Mouse (Mus musculus) urinary bladder, adult 18-20 months (tissue): ENCODE results near the gene Cldn3.
"Not testable (repeated sequence)": the region's sequence is repeated elsewhere in the genome, so short reads cannot be mapped to it uniquely, and the experiment has no call there.

Experiments used
- DNase-seq, 2 experiments: peaks; one replicate each; pipeline ENCODE4 v3.0.0; 2022; ENCODE audit warnings: low spot score in 2 of 2, mixed read lengths in 2 of 2

Gene Cldn3

DNA sequence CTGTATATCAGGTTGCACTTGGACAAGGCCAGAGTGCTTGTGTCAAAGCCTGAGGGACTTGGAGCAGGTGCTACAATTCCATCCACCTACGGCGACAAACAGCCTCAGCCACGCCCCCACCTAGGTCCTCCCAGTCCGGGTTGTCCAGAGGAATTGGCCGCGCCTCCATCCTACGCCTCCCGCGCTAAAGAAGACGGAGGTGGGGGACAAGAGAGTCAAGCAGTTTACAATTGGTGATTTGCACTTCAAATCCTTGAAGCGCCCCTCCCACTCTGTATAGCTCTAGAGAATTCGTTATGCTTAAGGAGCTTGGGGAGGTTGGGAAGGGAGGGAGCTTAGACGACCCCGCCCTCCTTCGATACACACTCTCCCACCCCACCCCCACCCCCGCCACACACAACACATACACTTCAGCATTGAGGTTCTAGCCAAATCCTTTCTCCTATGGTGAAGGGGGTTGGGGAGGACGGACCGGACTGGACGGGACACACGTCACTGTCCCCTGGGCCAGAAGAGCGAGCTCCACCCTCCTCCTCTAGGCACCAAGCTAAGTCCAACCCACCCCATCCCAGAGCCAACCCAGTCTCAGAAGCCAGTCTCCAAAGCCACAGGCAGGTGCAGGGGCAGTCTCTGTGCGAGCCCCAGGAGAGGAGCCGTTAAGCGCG lies at the start of gene Cldn3:
Gene Cldn3 (plus strand): TSS at position 582 of the 665 bp plus-strand sequence.
- DNase-seq, result no peak

DNA sequence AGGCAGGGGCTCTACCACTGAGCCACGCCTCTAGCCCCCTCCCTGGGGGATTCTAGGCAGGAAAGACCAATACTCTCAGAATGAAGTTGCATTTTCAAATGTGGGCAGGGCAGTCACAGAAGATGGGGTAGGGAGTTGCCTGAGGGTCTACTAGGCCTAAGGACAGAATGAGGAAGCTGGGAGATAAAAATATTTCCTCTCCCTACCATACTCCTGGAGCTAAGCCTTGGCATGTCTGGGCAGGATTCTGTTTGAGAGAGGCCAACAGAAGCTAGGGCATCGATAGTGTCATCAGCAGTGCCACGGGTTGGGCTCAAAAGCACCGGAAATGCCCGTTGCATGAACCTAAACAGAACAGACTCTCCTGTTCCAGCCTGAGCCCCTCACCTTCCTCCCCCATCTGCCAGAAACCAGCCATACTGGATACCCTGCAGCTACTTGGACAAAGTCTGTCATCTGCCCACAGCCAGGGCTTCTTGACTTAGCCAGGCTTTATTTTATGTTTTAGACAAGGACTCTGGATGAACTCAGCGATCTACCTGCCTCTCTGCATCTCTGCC lies 49.3 kb upstream of the Cldn3 start:
- DNase-seq, result peak in 1 of 2 experiments; percentile 68

DNA sequence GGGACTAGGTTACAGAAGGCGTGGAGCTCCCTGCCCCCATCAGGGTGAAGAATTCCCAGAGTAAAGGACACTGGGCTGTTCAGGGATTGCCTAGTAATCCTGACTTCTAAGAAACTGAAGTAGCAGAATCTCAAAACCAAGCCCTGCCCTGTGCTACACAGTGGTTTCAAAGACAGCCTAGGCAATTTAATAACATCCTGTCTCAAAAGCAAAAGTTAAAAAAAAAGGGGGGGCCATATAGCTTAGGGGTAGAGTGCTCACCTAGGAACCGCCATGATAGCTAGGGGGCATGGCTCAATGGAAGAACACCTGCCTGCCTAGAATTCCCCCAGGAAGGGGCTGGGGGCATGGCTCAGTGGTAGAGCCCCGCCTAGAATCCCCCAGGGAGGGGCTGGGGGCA lies 46.9 kb upstream of the Cldn3 start:
- no peak for DNase-seq

DNA sequence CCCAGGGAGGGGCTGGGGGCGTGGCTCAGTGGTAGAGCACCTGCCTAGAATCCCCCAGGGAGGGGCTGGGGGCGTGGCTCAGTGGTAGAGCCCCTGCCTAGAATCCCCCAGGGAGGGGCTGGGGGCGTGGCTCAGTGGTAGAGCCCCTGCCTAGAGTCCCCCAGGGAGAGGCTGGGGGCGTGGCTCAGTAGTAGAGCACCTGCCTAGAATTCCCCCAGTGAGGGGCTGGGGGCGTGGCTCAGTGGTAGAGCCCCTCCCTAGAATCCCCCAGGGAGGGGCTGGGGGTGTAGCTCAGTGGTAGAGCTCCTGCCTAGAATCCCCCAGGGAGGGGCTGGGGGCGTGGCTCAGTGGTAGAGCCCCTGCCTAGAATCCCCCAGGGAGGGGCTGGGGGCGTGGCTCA lies 46.5 kb upstream of the Cldn3 start:
- not testable (repeated sequence) for DNase-seq

DNA sequence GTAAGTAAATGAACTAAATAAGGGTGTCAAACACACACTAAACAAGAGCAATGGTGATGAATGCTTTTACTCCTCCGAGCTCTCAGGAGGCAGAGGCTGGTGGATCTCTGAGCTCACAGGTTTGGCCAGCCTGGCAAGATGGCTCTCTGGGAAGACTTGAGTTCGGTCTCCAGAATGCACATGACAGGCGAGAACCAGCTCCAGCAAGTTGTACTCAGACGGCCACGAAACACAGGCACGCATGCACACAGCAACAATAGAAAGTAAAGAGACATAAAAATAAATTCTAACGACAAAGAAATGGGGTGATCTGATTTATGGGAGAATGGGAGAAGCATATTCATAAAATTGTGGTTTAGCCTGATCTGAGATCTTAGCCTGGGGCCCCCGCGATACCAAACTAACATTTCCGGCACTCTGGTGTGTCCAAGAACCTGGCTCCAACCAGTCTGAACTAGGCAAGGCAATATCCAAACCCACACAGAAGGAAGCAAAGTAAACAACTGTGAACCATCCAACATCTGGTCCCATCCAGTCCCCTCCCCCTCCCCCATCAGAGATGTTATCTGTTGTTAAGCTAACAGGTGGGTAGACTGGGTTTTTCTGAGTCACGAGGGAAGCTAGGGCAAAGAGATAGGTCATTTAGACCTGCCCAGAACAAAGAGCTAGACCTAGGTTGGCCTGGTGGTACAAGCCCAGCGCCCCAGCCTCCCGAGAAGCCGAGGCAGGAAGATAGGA lies 44.4 kb upstream of the Cldn3 start:
- DNase-seq, result peak; percentile 40 to 79

DNA sequence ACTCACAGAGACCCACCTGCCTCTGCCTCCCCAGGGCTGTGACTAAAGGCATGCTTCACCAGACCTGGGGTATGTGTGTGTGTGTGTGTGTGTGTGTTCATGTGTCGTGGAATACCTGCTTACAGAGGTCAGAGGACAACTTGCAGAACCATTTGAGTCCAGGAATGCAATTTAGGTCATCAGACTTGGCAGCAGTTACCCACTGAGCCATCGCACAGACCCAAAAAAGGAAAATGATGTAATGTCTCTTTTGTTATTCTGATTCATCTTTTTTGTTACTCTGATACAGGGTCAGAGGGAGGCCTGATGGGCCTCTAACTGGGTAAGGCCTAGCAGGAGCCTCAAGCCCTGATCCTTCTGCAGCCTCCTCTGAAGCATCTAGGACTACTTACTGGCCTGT lies 43.3 kb upstream of the Cldn3 start:
- DNase-seq, result no peak

DNA sequence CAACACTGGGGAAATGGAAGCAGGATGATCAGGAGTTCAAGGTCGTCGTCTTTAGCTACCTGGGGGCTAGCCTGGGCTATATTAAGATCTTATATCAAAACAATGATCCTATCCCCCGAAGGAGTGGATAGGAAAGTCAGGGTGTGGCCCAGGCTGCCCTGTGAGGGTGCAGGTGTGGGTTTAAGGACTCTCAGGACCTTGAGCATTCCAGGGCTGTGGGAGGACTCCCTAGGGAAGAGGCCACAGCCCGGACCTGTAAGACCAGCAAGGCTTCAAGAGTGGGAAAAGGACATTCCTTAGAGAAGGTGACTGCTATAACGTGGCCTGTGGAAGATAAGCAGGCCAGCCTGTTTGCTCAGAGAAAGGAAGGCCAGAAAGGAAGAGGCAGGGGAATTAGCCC lies 41.8 kb upstream of the Cldn3 start:
- no peak for DNase-seq

DNA sequence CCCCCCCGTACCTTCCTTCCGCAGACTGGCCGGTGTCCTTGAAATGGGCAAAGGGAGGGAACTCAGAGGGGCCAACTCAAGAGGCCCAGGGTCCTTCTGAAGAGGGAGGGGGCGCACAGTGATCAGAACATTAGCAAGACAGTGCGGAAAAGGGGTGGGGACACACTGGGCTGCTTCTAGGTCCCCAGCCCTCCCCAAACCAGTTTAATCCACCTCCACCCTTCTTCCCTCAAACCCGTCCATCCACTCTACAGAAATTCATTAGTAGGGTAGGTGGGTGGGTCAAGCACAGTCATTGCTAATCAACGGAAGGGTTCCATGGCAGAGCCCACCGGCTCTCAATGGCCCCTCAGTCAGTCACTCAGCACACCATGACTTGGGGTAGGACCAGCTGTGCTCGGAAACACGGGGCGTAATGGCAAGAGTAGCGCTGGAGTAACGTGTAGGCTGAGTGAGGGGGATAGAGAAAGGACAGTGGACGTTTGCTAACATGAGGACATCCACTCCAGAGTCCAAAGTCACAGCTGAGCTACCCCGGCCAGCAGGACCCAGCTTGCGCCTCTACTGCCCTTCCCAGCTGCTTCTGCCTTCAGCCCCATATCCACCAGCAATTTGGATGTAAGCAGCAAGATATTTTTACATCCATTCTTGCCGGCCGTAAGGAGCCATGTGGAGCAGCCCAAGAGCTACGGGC lies 40.6 kb upstream of the Cldn3 start:
- DNase-seq, result no peak

DNA sequence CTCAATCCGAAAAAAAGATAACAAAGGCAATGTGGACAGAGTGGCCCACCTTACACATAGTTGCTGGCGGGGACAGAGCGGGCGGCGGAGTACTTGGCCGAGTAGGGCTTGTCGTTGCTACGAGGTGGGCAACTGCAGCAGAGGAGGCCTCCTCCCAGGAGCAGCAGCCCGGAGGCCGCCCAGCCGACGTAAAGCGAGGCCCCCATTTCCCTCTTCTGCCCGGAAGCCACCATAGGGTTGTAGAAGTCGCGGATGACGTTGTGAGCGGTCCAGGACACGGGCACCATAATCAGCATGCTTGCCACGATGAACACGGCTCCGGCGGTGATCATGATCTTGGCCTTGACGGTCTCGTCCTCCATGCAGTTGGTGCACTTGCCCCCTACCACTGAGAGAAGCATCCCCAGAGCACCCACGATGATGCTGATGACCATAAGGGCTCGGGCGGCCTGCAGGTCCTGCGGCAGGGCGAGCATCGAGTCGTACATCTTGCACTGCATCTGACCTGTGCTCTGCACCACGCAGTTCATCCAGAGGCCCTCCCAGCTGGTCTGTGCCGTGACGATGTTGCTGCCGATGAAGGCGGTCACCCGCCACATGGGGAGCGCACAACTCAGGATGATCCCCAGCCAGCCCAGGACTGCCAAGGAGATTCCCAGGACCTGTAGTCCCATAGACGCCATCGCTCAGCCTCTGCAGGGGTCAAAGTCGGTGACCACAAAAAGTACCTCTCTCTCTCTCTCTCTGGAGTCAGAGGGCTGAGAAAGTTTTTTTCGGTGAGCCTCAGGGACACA lies 39.8 kb upstream of the Cldn3 start:
- peak in 1 of 2 experiments; percentile 57 for DNase-seq

DNA sequence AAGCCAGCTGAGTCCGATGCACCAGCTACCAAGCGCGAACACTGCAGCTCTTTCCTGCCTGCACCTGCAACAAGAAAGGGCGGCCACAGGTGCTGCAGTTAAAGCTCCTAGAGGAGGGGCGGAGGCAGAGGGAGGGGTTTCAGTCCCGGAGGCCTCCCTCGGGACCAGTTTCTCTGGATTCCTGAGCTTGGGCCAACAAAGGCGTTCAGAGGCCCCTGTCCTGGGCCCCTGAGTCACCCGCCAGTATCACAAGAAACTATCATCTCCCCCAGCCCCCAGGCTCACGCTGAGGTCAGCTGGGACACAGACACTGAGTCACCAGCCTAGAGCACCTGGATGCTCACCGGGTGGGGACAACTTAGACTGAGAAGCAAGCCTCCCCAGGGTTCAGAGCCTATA lies 39.2 kb upstream of the Cldn3 start, which contains the start of gene Cldn4:
Gene Cldn4 (minus strand): TSS at position 78 of the 399 bp plus-strand sequence.
- DNase-seq, result peak; percentile 87 to 89

DNA sequence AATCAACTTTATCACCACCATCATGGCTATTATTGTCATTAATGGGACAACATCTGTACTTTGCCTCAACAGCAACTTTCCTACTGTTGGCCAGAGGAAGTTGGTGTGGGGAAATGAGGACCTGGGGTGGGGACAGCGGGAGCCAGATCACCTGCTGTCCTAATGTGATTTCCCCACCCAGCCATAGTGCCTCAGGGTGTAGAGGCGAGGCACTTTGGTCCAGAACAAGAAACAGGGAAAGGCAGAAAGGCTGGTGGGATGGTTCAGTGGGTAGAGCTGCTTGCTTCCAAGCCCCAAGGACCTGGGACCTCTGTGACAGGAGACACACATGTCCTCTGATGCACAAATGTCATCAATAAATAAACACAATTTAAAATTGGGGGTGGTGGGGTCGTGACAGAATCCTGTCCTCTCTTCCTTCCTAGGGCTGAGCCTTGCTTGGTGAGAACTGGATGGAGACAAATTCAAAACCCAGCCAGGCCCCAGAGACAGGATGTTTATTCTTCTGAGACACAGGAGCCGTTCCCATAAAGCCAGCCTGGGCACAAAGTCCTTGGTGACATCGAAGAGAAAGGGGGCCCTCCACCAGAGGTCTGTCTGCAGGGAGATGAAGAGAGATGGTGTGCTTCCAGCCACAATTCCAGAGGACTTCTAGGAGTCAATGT lies 38.5 kb upstream of the Cldn3 start:
- no peak for DNase-seq

DNA sequence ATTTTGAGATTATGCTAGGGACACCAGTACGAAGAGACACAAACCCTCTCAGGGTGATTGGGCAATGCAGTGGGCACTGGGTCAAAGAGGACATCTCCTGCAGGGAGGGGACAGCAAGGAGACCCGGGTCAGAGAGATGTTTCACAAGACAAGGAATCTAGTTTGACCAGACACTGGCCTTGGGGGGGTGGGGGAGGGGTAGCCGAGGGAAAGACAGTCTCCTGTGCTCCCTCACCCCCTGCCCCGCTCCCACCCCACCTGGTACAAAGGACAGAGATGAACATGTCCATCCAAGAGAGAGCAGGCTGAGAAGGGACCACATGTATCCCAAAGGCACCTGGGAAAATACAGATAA lies 38.0 kb upstream of the Cldn3 start:
- DNase-seq, result no peak

DNA sequence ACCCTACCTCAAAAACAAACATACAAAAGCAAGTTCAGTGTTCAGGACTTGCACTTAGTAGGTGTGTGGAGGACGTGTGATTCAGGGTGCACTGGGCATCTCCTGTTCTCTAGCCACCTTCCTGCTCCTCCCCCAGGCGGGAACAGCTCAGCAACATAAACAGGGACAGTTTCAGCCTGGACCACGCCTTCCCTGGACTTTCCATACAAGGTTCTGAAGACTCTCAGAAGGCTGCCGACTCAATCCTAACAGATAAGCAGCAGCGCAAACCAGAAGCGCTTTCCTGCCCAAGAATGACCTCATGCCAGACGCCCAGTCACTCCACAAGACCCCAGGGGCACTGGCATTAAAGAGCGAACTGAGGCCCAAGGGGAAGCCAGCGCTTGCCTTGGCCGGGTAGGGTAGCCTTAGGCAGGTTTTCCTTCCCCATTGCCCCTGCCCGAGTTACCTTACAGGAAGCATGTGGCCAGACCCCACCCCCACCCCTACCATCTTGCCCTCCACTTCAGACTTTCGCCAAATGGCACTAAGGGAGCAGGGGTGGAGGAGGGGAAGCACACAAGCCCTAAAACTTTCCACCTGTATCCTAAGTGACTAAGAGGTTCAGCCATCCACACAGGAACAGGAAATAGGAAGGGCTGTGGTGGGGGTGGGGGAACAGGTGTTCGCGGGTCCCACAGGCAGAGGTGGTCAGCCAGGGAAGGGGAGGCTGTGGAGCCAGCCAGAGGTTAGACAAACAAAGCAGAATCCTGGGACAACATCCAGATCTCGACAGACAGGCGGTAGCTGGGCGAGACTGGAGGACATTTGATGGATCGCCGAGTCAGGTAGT lies 34.7 kb upstream of the Cldn3 start:
- DNase-seq, result peak in 1 of 2 experiments; percentile 49

DNA sequence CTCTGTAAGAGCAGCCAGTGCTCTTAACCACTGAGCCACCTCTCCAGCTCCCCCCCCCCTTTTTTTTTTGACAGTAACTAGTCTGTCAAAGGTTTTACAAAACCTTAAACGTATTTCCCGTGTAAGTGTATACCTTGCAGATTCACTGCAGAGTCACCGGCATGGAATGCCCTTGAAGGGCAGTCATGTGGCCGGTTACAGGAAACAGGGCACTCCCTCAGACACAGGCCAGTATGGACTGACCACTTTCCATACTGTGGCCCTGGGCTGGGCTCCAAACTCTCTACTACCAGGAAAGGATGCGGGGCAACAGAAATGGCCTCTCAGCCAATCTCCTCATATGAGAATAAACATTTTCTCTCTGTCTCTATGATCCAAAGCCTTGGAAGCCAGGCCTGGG lies 30.5 kb upstream of the Cldn3 start:
- no peak for DNase-seq

DNA sequence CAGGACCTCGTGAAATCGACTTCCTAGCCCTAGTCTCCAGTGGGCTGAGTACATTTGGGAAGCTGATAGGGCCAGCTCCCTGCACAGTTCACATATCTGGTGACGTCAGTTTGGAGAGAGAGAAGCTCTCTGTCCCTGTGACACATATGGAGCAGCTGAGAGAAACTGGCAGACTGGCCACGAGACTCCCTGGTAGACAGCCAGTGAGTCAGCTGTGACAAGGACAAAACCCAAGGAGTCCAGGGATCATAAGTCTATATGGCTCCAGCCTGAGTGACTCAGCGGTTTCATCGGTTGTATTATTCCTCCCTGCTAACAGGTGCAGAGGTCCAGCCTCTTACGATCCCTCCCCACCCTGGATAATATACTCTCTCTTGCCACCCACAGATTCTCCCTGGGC lies 26.9 kb upstream of the Cldn3 start:
- DNase-seq, result no peak

DNA sequence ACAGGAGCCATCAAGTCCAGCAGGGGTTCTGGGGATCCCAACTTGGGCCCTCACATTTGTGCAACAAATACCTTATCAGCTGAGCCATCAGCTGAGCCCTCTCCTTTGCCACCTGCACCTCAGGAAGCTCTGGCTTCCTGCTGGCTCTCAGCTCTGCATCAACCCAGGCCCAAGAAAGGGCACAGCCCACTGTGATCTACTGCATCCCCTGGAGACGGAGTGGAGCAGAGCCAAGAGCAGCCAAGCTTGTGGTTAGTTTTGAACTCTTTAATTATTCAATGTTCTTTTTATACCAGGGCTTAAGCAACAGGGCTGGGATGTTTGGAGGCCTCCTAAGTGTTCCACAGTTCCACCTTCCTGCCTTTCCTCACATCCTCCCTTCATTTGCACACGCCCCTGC lies 25.6 kb upstream of the Cldn3 start:
- DNase-seq, result no peak

DNA sequence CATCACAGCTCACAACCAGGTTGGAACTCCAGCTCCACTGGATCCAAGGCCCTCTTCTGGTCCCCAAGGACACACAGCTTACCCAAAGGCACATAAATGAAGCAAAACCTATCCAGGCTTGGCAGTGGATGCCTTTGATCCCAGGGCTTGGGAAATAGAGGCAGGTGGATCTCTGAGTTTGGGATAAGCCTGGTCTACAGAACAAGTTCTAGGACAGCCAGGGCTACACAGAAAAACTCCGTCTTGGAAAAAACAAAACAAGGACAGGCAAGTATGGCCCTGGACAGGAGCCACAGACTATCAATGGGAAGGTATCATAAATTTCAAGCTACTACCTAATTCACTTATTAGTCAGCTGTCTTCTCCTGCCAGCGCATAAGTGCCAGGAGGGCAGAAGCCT lies 24.5 kb upstream of the Cldn3 start:
- no peak for DNase-seq

DNA sequence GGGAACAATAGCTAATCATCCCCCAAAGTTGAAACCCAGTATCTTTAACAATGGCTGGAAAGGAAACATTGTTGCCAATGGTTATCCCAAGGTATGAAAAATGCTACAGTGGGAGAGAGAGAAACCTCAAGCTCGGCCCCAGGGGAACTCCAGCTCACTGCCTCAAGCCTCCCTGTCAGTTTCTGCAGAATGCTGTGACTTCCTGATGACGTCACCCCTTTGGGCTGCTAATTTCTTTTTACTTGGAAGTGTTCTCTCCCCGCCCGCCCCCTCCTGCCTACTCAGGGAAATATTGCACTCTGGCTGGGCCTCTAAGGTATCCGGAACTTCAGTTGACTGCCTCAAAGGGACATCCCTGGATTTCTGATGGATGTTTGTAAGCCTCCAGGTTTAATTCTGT lies 22.5 kb upstream of the Cldn3 start:
- no peak for DNase-seq

DNA sequence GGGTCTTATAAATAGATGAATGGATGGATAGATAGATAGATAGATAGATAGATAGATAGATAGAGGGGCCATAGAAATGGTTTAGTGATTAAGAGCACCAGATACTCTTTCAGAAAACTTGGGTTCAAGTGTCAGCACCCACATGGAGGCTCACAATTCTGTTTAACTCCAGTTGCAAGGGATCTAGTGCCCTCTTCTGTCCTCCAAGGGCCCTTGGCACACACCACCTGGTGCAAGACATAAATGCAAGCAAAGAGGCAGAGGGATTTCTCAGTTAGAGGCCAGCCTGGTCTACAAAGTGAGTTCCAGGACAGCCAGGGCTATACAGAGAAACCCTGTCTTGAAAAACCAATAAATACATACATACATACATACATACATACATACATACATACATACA lies 21.4 kb upstream of the Cldn3 start:
- not testable (repeated sequence) for DNase-seq

DNA sequence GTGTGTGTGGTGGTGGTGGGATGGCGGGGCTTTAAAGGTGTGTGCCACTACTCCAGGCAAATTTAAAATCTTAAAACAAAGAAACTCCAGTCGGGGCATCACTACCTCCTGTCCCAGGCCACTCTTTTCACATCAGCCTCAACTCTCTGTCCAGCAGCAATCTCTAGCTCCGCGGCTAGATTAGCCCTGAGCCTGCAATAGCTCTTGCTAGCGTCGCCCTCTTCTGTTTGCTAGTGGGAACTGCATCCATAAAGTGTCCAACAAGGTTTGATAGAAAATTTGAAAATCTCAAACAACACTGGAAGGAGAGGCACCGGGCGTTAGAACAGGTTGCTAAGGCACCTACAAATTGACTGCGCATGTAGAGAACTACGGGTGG lies 20.6 kb upstream of the Cldn3 start:
- DNase-seq, result peak in 1 of 2 experiments; percentile 63
